Mouse (Mus musculus) embryonic facial prominence, embryonic 14.5 days (tissue): ENCODE data around the gene Mef2c. TPM values are rescaled to one million over a fixed set of nuclear protein-coding genes. Genes with fewer than 3 reads are reported as not detected.

Experiments used
- ATAC-seq: fragments of 200-750 bp; cut with Nextera tagmentation; 2 replicates; pipeline ENCODE4 v1.8.0; 2017; ENCODE audit warnings: low read depth, moderate number of reproducible peaks, moderate TSS enrichment
- DNase-seq: peaks from one replicate; pipeline ENCODE4 v3.0.0-alpha.2; 2015; ENCODE audit warnings: low spot score
- H3K27ac ChIP-seq: fragments of 300-500 bp; sonication (generic); replicated peaks from 2 replicates; pipeline ENCODE4 v1.5.1; 2014; ENCODE audit warnings: low read depth, mild to moderate bottlenecking, low read length, moderate library complexity
- H3K27me3 ChIP-seq: fragments of 300-500 bp; sonication (generic); replicated peaks from 2 replicates; pipeline ENCODE4 v1.6.1; 2014; ENCODE audit warnings: low read length; ENCODE audit not compliant: control insufficient read depth, insufficient read depth
- H3K36me3 ChIP-seq: fragments of 300-500 bp; sonication (generic); 2 replicates; pipeline ENCODE4 v1.6.1; 2014; ENCODE audit warnings: low read length, mixed read lengths; ENCODE audit not compliant: control insufficient read depth, insufficient read depth
- H3K4me1 ChIP-seq: fragments of 300-500 bp; sonication (generic); 2 replicates; pipeline ENCODE4 v1.6.1; 2014; ENCODE audit warnings: antibody characterized with exemption, low read length; ENCODE audit not compliant: control insufficient read depth, insufficient read depth
- H3K4me2 ChIP-seq: fragments of 300-500 bp; sonication (generic); 2 replicates; pipeline ENCODE4 v1.6.1; 2014; ENCODE audit warnings: low read depth, mild to moderate bottlenecking, low read length, moderate library complexity, mixed read lengths
- H3K4me3 ChIP-seq: fragments of 300-500 bp; sonication (generic); 2 replicates; pipeline ENCODE4 v1.5.1; 2014; ENCODE audit warnings: low read depth, mild to moderate bottlenecking, low read length
- H3K9ac ChIP-seq: fragments of 300-500 bp; sonication (generic); 2 replicates; pipeline ENCODE4 v1.6.1; 2014; ENCODE audit warnings: low read depth, mild to moderate bottlenecking, low read length, moderate library complexity, mixed read lengths
- H3K9me3 ChIP-seq: fragments of 300-500 bp; sonication (generic); 2 replicates; pipeline ENCODE4 v1.6.1; 2016; ENCODE audit warnings: low read length; ENCODE audit not compliant: control insufficient read depth
- WGBS: fragments of 180-500 bp; shearing (Covaris S2); extraction: QIAGEN DNeasy Blood & Tissue Kit; methylation state at CpG from one replicate; pipeline ENCODE4 v1.1.7; 2014; 5-methylcytosine and 5-hydroxymethylcytosine counted together
- polyA plus RNA-seq: library from polyadenylated mRNA; unstranded; fragments of >200 nt; fragmentation: Nextera tagmentation; extraction: Ambion mirVana; gene quantifications from 2 replicates; pipeline ENCODE4 v1.2.1, GENCODE M21; 2014

Mef2c gene
- polyA plus RNA-seq, 1 experiment from 2014 or later: 224 TPM

DNA sequence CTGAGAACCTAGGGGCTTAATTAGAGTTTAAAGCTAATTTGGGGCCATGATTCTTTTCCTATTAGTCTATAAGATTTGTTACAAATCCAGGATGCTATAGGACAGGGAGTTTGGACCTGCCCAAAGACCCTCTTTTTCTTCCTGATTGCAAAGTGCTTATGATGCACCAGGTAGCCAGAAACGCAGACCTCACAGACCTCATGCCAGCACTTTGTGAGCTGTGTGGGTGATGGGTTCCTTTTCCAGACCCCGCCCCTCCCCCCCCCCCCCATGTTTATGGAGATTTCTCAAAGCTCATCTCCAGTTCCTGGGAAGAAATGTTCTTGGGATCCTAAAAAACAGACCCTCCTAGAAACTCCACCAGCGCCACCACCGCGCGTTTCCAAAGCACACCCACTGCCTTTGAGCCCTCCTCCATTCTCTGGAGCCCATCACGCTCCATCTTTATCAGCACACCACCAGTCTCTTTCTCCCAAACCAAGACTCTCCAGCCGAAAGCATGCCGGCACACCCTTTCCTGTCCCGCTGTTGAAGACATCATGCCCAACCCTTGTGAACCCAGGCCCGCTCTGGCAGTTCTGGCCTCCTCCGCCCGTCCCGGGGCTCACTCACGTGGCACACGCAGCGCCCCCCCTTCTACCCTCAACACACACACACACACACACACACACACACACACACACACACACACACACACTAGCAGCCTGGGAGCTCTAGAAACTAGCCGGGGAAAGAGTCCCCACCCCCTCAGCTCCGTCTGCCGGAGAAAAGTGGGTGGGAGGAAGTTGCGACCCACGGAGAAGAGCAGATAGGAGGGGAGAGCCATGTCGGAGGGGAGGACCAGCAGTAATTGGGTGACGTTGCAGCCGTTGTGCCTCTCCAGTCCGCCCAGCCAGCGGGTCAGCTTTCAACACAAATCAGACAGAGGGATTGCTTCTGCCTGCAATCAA, 14.1 kb downstream of the Mef2c start:
- Histone ChIP-seq H3K9ac (peak overlapping the region; percentile 65), H3K4me3 (peak overlapping the region; percentile 48), H3K27me3 (no peaks in the 10 kb centered on the region), H3K27ac (peak overlapping the region; percentile 83), H3K36me3 (no peaks in the 10 kb centered on the region), H3K4me1 (no peaks in the 10 kb centered on the region), H3K4me2 (peak overlapping the region; percentile 58), H3K9me3 (no peaks in the 10 kb centered on the region)
- peak; percentile 93 for ATAC-seq
- peak; percentile 92 for DNase-seq
- WGBS: under 1% methylated on average over 26 of the region's 27 CpGs

DNA sequence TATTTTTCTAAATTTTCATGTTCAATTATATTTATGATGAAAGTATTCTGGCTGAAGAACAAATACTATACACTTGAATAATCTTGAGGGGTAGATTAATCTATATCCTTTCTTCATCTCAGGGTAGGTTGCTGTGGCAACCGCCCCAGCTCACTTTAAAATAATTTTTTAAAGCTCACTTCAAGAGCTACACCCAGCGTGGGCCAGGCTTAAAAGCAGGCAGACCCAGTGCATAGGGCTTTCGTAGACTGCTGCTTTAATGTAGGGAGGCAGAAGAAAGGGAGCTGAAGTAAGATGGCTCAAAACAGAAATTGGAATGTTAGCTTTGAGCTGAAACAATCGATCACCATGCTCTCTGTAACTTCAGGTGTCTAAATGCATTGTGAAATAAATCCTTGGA, 17.0 kb downstream of the Mef2c start:
- Histone ChIP-seq H3K27me3 (no peaks in the 10 kb centered on the region), H3K4me3 (no peak overlapping the region), H3K9ac (no peak overlapping the region), H3K36me3 (no peaks in the 10 kb centered on the region), H3K9me3 (no peaks in the 10 kb centered on the region), H3K4me2 (no peak overlapping the region), H3K4me1 (no peaks in the 10 kb centered on the region), H3K27ac (no peak overlapping the region)
- DNase-seq: no peak
- WGBS: 64% methylated on average over 4 of the region's 4 CpGs
- ATAC-seq: no peak

DNA sequence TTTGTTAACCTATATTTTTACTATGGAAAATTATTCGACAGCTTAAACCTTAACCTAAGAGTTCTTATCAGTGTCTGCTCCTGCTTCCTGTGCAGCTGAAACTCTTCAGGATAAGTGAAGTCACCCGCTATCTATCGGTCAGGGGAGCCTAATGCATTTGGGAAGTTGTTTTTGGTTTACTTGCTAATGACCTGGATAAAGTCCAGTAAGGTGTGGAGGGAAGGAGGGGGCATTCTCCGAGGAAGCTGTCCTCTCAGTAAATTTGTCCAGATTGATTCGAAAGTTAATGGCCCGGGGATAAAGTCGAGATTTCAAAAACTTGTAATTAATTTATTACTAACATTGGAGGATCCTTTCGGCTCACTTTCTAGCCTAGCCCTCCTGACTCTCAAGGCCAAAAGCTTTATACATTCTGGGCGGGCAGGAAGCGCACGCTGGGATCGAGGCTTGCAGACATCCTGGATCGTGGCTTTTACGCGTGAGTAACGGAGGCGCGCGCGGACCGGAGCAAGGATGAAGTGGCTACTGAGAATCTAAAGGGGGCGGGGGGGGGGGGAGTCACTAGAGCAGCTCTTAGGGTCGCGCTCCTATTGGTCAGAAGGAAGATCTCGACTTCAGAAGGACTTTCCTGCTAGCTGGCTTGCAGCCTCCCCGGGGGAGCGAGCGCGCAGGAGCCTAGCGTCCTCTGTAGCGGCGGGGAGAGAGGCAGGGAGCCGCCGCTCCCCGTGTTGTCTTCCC, 19.6 kb downstream of the Mef2c start:
- H3K4me1 ChIP-seq: no peaks in the 10 kb centered on the region
- ATAC-seq: peak; percentile 84
- no peaks in the 10 kb centered on the region for H3K36me3 ChIP-seq
- peak overlapping the region; percentile 81 for H3K9ac ChIP-seq
- H3K9me3 ChIP-seq: no peaks in the 10 kb centered on the region
- H3K27ac ChIP-seq: peak overlapping the region; percentile 89
- no peaks in the 10 kb centered on the region for H3K27me3 ChIP-seq
- peak; percentile 87 for DNase-seq
- peak overlapping the region; percentile 76 for H3K4me2 ChIP-seq
- peak overlapping the region; percentile 65 for H3K4me3 ChIP-seq
- 3% methylated on average over 34 of the region's 35 CpGs for WGBS

DNA sequence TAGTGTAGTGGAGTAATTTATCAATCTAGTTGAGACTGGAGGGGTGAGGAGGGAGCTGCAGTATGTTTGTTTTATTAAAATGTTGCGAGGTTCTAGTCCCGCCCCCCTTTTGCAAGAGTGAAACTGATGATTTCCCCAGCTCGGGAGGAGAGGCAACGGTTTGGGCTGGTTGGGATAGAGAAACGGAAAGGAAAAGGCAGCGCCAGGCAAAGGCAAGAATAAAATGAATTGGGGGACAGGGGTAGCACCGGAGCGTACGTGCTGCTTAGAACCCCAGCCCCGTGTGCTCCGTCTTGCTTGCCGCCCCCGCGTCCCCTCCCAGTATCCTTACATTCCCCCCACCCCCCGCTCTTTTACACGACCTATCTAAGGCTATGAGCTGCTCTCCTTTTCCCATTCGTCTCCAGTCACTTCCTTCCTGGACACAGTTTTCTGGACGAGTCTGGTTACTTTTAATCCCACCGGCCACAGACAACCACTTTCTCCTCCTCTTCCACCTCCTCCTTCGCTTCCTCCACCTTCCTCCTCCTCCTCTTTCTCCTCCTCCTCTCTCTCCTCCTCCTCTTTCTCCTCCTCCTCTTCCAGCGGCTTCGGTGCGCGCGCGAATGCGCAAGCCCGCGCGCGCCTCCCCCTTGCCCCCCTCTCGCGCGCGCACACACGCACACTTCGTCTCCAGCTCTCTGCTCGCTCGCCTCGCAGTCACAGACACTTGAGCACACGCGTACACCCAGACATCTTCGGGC, 20.5 kb downstream of the Mef2c start:
- Histone ChIP-seq H3K27ac (peak overlapping the region; percentile 89), H3K4me2 (peak overlapping the region; percentile 76), H3K9me3 (no peaks in the 10 kb centered on the region), H3K9ac (peak overlapping the region; percentile 81), H3K4me1 (no peaks in the 10 kb centered on the region), H3K36me3 (no peaks in the 10 kb centered on the region), H3K4me3 (peak overlapping the region; percentile 65), H3K27me3 (no peaks in the 10 kb centered on the region)
- DNase-seq (peak; percentile 94), ATAC-seq (peak; percentile 87)
- under 1% methylated on average over 40 of the region's 43 CpGs for WGBS

DNA sequence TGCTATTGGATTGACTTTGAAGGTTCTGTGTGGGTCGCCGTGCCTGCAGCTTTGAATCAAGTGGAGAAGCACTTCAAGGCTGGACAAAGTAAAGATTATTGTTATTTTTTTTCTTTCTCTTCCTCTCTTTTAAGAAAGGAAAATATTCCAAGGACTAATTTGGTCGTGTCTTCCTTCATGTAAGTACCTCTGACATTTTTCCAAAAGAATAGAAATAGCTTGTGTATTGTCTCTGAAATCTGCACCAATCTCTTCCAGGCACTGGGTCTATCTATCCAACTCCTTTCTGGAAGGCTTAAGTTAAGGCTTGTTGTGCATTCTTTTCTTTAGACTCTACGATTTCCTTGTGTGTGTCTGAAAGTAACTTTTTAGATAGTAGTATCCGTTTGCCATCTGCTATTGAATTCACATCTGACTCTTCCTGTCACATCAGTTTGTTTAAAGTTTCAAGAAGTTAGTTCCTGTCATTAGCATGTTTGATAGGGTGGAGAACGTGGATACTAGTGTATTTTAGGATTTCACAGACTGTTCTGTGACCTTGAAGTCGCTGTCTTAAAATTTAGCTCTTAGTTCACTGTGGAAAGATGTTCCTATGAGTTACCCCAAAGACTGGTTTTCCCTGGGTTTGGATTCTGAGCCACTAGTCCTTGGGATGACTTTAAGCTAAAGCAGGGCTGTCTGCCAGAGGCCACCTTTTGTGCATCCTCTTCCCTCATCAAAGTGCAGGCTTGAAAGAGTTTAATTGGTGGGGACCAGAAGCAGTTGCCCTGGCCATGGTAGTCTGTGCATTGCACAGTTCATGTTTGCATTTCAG, 21.3 kb downstream of the Mef2c start:
- peaks cover 4% of the 10 kb centered on the region; the same call in 1 of the 2 replicates for H3K4me1 ChIP-seq
- peak; percentile 17 for DNase-seq
- no peaks in the 10 kb centered on the region for H3K27me3 ChIP-seq
- H3K9ac ChIP-seq: peak overlapping the region; percentile 81
- WGBS: 6% methylated on average over 7 of the region's 7 CpGs
- no peak for ATAC-seq
- H3K4me2 ChIP-seq: peak overlapping the region; percentile 76
- no peaks in the 10 kb centered on the region for H3K9me3 ChIP-seq
- no peaks in the 10 kb centered on the region for H3K36me3 ChIP-seq
- peak overlapping the region; percentile 65 for H3K4me3 ChIP-seq
- H3K27ac ChIP-seq: peak overlapping the region; percentile 89

DNA sequence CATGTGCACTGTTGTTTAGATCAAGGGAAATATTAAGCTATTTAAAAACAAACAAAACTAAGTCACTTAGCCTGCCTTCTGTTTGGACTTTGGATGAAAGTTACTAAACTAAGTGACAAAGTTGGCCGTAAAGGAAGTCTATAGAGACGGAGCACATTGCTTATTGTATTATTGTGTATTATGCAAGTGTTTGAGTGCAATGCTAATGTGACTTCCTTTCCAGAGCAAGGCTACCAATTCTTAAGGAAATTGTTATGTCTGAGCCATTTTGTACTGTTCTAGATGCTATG, 21.8 kb downstream of the Mef2c start:
- Histone ChIP-seq H3K4me2 (peak overlapping the region; percentile 76), H3K27ac (peak overlapping the region; percentile 89), H3K4me1 (peaks cover 4% of the 10 kb centered on the region; the same call in 1 of the 2 replicates), H3K4me3 (peak overlapping the region; percentile 65), H3K36me3 (no peaks in the 10 kb centered on the region), H3K9me3 (no peaks in the 10 kb centered on the region), H3K9ac (peak overlapping the region; percentile 81), H3K27me3 (no peaks in the 10 kb centered on the region)
- DNase-seq (no peak), ATAC-seq (no peak)
- 41% methylated on average over 2 of the region's 2 CpGs for WGBS

DNA sequence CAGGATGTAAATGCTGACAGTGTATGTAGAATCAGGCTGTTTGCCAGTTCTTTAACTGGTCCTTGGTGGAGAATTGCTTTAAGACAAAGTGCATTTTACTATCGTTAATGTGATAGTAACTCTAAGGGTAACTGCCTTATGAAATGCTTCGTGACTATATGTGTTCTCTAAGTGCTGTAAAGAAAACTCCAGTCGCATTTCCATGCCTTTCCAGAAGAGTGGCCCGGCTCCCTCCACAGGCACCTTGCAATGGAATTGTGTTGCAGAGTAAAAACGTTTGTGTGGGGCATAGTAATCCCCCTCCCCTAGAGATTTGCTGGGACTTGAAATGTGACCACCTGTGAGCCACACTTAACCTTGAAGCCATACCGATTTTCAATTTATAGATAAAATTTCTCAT, 22.2 kb downstream of the Mef2c start:
- Histone ChIP-seq H3K4me2 (peak overlapping the region; percentile 76), H3K27ac (peak overlapping the region; percentile 89), H3K27me3 (no peaks in the 10 kb centered on the region), H3K4me3 (peak overlapping the region; percentile 65), H3K36me3 (no peaks in the 10 kb centered on the region), H3K9ac (peak overlapping the region; percentile 81), H3K4me1 (peaks cover 4% of the 10 kb centered on the region; the same call in 1 of the 2 replicates), H3K9me3 (no peaks in the 10 kb centered on the region)
- DNase-seq: no peak
- 26% methylated on average over 6 of the region's 6 CpGs for WGBS
- no peak for ATAC-seq
